Mouse (Mus musculus) adrenal gland, postnatal 14 days (tissue): ENCODE measurements around the gene Got1. TPM values are rescaled to one million over a fixed set of nuclear protein-coding genes. Genes with fewer than 3 reads are reported as not detected.

Source experiments
- DNase-seq: peaks from one replicate; pipeline ENCODE4 v3.0.0; 2021; ENCODE audit warnings: mixed read lengths
- long read RNA-seq, 2 experiments: library from polyadenylated mRNA; stranded (forward); transcript quantifications; one replicate each; pipeline ENCODE4 v2.0.0; 2021
- total RNA-seq: library from RNA; stranded (reverse); gene quantifications from 2 replicates; pipeline ENCODE4 v1.2.3, GENCODE M21; 2021

Got1 gene
- 184 and 213 TPM in 2 replicates for total RNA-seq
- long read RNA-seq, experiment 1, transcript Got1-201 (9 exons, 2,058 nt) = major isoform, 232 of 249 reads
- long read RNA-seq, experiment 1, partial matches to known transcripts = 9 of 249 reads
- long read RNA-seq, experiment 1, other reads (novel, unspliced or antisense) = 8 of 249 reads
- long read RNA-seq, experiment 2, transcript Got1-201 (9 exons, 2,058 nt) = major isoform, 173 of 195 reads
- long read RNA-seq, experiment 2, partial matches to known transcripts = 16 of 195 reads
- long read RNA-seq, experiment 2, other reads (novel, unspliced or antisense) = 6 of 195 reads

DNA sequence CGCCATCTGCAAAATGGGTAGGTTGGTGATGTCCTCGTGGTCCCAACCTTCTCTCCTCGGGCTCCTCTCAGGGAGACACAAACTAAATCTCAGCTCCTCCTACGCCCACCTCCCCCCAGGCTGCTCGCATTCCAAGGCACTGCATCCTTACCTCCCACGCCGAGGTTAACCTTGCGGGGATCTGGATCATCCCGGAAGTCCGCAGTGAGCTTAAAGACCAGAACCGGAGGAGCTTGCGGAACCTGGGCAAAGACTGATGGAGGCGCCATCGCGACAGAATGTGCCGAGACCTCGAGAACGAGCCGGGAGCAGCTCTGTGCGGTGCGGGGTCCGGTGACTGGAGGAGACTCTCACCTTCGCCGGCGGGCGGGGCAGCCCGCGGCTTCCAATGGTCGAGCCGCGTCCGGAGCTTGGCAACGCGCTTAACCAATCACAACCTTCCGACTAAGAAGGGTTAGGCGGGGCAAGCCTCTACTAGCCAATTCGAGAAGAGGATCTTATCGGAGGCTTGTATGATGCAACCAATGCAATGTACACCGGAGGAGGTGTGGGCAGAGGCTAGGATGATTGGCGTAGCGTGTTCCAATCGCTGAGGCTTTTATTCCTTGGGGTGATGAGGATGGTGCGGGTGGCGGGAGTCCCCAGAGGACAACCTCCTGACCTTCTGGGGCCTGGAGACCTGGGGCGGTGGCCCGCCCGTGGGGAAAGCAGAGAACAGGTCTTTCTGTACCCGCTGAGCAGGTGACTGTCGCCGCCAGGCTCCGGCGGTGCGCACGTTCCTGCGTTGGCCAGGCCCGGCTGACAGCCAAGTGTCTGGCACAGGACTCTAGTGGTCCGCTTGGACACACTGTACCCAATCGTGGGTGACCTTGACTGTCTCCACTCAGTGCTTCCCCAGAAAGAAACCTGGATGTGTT, at the start of gene Got1:
TSS of gene Got1 (minus strand) at position 419 of the 917 bp plus-strand sequence.
- DNase-seq = peak; percentile 97

DNA sequence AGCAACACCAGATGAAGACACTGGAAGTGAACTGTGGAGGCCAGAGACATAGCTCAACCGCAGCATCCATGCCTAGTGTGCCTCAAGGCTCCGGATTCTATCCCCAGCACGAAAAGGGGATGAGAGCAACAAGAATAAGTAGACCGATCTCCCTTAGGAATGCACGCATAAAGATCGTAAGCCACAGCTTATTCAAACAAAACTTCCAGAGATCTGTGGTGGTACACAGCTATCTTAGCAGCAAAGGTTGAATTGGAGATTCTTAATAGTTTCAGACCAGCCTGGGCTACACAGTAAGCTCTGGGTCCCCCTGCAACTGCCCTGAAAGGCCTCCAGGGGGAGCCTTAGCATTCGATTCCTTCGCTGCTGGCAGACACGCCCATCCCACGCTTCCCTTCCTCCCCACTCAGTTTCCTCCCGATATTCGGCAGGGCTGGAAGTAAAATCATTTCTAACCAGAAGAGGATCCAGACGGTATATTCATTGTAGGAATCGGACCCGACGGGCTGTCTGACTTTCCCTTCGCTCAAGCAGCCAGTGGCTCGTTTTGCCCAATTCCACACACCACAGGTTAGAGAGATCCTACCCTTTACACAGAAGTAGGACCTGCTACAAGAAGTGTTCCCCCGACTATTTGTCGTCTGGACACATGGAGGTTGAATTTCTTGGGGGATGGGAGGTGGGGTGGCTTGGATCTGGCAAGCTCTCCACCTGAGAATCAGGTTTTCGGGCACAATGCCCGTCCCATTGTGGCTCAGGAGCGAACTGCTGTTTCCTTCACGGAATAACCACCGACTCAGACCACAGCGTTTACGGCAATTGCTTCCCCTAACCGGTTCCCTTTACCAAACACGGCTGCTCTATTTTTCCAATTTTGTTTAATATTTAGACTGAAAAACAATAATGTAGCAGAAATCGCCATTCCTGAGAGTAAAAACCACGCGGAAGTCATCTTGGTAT, 46.7 kb upstream of the Got1 start:
- peak; percentile 83 for DNase-seq

DNA sequence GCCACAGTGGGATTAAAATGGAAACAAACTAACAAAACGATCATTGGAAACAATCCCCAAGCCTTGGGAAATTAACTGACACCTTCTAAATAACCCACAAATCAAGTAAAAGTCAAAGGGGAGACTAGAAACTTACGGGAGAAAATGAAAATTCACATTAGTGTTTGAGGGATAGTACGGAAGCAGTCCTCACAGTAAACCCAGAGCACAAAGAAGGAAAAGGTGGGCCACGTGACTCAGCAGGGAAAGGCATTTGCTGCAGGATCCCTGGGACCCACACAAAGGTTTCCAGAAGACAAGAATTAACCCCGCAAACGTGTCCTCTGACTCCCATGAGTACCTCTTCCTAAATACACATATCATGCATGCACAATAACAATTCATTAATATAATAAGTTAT, 44.7 kb upstream of the Got1 start:
- DNase-seq = no peak

DNA sequence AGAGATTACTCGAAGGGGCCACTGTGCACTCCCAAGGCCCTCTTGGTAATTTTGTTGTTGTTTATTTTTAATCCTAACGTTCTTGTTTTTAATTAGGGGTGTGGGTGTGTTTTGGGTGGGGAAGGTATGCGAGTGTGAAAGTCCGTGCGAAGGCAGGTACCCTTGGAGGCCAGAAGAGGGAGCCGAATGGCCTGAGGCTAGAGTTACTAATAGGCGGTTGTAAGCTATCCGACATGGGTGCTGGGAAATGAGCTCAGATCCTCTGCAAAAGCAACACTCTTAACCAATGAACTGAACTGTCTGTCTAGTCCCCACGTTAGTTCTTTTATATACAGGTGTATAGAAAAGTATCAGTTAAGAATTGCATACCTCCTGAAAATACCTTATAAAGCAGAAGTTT, 43.9 kb upstream of the Got1 start:
- no peak for DNase-seq

- DNase-seq = peak; percentile 37
These were observed 38.8 kb upstream of the Got1 start for GRCm38 (mm10) chr19:43563166-43563565.

GRCm38 (mm10) chr19:43561841-43562240, 37.4 kb upstream of the Got1 start:
- no peak for DNase-seq

DNA sequence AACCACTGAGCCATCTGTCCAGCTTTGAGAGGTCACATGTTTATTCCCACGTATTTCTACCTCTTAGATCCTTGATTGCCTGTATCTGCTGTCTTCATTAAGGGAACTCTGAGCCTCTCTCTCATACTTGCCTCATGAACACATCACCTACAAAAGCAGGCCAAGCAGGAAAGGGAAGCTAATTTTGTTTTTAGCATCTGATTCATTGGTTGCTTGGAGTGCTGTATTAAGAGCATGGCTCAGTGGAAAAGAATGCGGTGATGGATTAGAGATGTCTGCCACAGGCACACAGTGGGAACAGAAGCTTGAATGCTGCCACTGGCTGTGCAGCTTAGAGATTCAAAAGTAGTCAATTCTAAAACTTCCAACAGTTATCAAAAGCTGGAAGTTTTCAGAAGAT, 35.8 kb upstream of the Got1 start:
- no peak for DNase-seq

DNA sequence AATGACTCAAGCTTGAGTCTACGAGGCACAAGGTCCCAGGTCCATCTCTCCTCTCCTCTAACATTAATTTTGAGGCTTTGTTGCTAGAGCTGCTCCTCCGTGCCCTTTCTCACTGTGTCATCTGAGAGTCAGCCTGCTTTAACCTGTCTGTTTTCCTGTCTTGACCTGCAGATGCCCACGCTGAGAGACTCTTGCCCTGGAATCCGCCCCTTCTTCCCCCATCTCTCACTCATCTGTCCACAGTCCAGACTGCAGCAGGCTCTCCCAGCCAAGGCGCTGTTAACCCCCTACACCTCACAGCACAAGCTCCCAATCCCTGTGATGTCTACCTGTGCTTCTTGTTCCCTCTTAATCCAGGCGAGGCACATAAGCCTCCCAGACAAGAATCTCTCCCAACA, 27.1 kb upstream of the Got1 start:
- DNase-seq = no peak

DNA sequence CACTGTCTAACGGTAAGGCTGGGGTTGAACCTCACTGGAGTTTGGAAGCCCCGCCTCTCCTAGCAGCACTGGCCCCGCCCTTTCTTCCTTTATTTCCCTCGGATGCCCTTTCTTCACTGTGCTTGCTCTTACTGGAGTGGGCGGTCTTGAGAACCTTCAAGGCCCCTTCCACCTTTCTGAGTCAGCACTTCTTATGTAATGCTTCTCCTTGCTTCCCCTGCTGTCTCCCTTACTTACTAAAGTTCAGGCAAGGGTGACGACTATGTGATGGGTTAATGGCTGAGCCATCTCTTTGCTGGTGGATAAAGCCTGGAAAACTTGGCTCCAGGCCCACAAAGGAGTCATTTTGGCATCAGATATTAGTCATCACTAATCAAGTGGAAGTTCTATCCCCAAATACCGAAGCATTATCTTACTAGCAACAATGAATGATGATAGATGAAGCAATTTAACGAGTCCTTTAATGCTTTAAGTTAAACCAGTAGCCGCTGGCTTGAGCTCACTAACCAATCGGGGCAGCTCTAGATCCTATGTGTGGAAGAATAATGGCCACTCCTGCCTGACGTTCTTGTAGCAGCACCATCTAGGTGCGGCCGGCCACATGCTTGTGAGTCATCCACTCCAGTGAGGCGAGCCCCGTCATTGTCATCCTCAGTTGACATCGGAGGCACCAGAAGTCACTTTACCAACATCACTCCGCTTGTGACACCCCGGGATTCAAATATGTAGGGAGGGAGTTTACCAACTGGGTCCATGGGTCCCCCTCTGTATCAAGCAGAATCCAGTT, 26.5 kb upstream of the Got1 start:
- peak; percentile 30 for DNase-seq

- no peak for DNase-seq
These were observed 23.7 kb upstream of the Got1 start for GRCm38 (mm10) chr19:43548060-43548459.

DNA sequence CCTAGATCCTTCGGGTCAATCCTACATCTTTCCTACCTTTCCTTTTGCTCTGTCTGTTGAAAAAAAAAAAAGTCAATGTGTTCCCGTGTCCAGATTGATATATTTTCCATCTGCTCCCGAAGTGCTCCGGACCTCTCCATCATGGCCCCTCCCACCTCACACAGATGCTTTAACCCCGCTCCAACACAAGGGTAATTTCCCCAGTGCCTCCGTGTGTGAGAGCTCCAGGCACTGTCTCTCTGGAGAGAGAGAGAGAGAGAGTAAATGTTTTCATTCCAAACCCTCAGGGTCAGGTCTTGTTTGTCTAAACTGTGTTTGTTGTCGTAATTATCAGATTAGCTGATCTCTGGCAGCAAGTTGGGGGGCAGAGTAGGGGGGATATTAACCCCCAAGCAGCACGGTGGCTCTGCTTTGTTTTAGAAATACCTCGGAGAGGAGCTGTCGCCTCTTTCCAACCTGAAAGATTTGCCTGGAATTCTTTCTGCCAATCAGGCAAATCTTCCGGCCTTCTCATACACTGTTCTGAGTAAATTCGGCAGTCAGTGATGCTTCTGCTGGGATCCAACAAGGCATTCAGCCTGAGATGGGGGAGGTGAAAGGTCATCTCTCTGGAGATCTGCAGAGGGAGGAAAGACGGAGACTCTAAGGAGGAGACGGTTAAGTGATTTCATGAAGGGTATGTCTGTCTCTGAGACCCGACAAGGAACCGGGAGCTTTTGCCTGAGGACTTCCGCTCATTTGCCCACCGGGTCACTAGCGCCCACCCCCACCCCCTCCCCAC, 22.1 kb upstream of the Got1 start:
- DNase-seq = no peak

DNA sequence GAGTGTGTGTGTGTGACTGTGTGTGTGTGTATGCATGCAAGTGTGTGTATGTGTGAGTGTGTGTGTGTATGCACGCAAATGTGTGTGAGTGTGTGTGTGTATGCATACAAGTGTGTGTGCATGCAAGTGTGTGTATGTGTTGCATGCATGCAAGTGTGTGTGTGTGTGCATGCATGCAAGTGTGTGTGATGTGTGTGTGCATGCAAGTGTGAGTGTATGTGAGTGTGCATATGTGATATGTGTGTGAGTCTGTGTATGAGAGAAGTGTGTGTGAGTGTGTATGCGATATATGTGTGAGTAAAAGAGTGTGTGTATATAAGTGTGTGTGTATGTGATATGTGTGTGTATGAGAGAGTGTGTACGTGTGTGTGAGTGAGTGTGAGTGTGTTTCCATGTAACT, 11.0 kb upstream of the Got1 start:
- DNase-seq = no peak

DNA sequence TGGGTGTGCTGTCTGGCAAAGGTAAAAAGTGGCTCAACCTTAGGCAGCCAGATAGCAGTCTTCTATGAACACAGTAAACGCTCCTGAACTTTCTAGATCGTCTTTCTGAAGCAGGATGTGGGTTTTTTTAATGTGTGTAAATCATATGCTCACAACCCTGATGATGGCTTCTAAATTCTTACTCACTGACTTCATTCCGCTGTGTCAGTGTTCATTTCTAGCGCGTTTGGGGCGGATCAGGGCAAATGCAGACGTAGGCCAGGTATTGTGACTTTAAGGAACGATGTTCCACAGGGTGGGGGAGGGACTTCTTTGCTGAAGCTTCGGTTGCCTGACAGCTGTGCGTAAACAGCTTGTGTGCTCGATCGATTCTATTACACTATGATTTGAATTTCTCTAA, 6.5 kb upstream of the Got1 start:
- no peak for DNase-seq

GRCm38 (mm10) chr19:43530197-43530770, 5.9 kb upstream of the Got1 start:
- DNase-seq = peak; percentile 83

- no peak for DNase-seq
These were observed 3.7 kb upstream of the Got1 start for GRCm38 (mm10) chr19:43528056-43528587.

GRCm38 (mm10) chr19:43527131-43527530, 2.7 kb upstream of the Got1 start:
- DNase-seq = peak; percentile 44

GRCm38 (mm10) chr19:43526025-43526424, 1.6 kb upstream of the Got1 start:
- no peak for DNase-seq

GRCm38 (mm10) chr19:43525566-43525965, 1.2 kb upstream of the Got1 start:
- DNase-seq = no peak

DNA sequence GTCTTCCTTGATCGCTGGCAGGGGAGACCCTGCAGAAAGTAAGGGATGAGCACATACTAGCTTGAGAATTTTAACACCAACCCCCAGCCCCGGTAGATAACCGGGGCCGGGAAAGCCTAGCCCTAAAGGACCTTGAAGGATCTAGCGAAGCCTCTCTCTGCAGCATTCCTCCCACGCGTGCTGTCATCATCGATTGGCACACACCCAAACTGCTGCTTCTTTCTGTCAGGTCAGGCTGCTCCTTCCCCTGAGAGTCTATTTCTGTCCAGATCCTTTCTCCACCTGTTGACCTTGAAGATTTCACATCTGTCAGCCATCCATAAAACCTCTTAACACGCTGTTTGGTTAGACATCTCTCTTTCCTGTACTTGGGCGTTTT, 688 bp upstream of the Got1 start:
- peak; percentile 75 for DNase-seq

- DNase-seq = peak; percentile 56
These were observed 854 bp downstream of the Got1 start for GRCm38 (mm10) chr19:43523551-43523950.
